Mouse (Mus musculus): Measurements from ENCODE around the gene Sumf1. TPM values are rescaled to one million over a fixed set of nuclear protein-coding genes. Genes with fewer than 3 reads are reported as not detected.

Gene Sumf1
- total RNA-seq, 2 experiments from 2014 or later, result 12.8 to 21.8 TPM

DNA sequence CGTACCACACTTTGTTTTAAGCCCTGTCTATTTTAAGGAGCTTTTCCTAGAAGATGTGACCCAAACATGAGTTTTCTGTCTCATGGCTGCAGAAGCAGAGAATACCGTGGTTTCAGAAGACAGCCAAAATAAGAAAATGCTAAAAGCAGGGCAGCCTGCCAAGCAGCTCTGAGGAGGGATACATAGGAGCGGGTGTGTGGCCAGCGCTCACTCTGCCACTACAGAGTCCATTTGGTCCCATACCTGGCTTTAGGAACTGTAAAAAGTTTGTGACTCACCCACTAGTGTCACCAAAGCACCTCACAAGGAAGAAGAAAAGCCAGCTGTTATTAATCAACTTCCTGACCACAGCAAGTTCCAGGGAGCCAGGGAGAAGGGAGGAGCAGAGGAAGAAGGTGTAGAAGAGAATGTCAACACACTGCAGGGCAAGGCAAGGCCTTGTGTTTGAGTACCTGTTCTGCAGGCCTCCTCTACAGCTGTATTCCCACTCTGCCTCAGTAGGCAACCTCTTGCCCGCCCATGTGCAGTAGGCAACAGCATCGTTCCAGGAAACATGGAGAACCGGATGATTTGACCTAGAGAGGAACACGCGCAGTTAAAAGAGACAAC lies 32.6 kb downstream of the Sumf1 start:
- no peak for ATAC-seq (replicated peaks; ENCODE audit: poor library complexity)

DNA sequence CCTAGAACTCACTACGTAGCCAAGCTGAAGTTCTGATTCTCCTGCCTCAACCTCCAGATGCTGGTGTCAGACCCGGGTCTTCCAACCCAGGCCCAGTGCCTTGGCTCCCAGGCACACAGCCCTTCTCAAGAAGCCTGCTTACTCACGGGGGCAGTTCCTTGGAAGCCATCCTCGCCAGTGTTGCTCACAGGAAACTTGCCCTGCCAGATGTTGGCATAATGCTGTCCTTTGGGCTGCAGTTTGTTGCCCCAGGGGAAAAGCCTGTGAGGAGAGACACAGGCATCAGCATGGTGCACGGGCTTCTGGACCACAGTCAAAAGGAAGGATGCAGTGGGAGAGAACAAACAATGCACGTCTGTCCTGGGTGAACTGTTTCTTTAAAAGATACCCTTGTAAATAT lies 33.3 kb downstream of the Sumf1 start:
- no peak for ATAC-seq (replicated peaks; ENCODE audit: poor library complexity)

DNA sequence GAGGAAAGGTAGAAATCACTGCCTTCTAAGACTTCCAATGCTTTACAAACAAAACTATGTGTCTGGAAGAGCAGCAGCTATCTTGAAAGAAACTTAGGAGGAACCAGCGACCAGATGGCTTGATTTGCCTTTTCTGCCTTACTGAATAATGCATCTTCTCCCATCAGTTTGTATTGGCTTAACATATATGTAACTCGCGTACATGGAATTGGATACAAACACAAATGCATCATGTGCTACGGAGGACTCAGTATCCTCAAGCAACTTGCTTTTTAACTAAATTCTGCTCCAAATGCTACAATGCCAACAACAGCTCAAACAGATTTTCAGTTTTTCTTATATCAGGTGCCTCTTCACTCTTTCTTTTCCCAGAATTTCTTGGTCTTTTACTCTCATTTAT lies 36.1 kb downstream of the Sumf1 start:
- no peak for ATAC-seq (replicated peaks; ENCODE audit: poor library complexity)

DNA sequence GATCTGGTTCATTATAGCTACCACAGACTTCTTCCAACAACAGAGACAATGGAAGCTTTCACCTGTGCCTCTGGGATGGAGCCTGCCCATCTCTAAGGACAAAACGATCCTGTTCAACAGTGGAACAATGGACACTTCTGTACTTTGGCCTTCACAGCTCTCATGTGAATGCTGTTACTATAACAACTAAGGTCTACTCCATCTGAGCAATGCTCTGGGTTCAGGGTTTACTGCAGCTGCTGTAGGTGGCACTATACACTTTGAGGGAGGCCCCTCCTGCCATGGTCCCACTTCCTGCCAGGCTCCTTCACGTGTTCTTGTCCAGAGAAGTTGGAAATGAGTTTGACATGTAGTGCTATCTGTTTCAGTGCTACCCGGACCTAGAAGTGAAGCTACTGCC lies 36.9 kb downstream of the Sumf1 start:
- no peak for ATAC-seq (replicated peaks; ENCODE audit: poor library complexity)

DNA sequence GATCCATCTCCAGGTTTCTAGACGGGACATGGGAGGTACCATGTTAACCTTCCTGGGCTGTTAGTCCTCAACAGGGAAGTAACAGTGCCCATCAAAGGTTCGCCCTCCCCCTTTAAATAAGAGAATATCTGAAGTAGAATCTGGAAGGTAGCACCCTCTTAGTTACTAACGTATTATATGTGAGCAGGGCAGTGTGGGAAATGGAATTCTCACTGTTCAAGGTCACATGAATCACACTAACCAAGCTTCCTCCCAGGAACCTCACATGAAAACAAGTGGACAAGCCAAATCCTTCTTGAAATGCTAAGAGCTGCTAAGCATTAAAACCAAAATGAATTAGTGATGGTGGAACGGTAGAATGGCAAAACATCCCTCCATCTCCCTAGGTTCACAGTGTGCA lies 38.7 kb downstream of the Sumf1 start:
- ATAC-seq (replicated peaks; ENCODE audit: poor library complexity), result no peak

DNA sequence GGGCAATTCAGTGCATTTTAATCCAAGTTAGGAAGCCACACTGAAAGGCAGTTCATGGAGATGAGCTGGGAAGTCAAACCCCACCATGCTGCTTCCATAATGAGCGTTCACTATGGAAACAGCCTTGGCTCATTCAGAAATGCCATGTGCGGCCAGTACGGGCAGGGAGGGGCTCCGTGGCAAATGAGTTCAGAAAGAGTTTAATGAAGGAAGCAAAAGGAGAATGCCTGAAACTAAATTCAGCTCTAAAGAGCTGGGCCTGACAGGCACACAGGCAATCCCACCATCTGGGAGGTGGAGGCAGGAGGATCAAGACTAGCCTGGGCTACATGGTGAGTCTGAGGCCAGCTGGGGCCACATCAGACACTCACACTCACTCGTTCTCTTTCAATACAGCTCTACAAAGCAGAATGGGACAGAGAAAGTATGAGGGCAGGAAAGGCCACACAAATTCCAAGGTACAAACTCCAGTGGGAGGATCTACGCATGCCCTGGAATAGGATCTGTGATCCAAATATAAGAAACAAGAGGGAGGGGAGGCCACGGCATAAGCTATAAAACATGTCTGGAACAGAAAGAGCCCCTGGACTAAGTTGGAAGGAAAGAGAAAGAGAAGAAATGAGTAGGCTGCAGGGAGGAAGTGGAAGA lies 39.3 kb downstream of the Sumf1 start:
- no peak for ATAC-seq (replicated peaks; ENCODE audit: poor library complexity)

DNA sequence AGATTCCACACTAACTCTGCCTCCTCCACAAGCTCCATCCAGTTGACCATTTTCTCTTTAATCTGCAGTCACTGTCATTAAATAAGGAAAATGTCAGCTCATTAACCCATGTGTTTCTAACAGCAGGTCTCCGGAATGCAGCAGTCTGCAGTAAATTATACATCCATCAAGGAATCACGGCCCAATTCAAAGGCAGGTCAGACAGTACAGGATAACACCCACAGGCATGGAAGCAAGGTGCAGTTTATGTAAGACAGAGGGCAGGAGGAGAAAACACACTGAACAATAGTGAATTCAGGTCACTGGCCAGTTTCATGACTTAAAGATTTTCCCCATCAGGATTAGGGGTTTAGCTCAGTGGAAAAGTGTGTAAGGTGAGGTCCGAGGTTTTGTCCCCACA lies 40.1 kb downstream of the Sumf1 start:
- ATAC-seq (replicated peaks; ENCODE audit: poor library complexity), result no peak

DNA sequence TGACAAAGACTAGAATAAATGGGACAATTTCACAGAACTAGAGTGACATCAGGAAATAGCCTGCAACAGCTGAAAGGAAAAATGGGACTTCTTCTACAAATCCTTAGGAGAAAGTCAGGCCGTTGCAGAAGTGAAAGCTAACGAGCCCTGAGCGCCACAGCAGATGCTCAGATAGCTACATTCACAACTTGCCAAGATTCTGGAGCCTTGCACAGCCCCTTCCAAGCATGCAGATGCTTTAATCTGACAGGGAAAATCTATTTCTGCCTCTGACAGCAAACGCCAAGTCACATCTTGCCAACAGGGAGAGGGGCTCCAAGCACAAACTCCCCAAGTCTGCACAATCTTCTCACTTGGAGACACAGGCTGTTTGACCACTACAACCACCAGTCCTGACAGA lies 42.6 kb downstream of the Sumf1 start:
- ATAC-seq (replicated peaks; ENCODE audit: poor library complexity), result no peak

DNA sequence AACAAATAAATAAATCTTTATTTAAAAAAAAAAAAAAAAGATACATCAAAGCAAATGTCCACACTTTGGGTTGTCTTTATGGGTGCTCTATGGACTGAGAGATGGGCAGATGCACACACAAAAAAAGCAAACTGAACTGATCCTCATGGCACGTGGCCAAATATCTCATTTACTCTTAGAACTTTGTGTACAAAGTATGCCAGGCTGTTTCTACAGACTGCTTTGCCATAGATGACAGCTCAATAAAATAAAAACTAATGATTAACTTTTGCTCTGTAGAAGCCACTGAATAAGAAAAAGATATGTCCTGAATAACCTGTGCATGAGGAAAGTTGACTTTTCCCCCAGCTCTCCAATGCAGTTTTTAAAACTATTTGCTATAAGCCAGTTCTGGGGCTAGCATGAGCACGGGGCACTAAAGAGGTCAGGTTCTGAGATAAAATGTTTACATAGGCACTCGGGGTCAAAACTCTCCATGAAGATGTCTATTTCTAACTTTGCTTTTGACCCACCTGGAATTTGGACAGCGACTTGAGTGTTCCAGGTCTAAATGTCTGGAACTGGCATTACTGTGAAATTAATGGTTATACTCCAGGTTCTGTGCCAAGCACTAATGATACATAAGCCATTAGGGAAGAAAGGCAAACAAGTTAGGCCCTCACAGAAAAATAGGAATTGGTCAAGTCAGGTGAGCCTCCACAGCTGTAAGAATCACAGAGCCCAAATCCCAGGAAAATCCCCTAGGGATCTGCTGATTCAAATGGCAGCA lies 44.5 kb downstream of the Sumf1 start:
- ATAC-seq (replicated peaks; ENCODE audit: poor library complexity), result no peak

DNA sequence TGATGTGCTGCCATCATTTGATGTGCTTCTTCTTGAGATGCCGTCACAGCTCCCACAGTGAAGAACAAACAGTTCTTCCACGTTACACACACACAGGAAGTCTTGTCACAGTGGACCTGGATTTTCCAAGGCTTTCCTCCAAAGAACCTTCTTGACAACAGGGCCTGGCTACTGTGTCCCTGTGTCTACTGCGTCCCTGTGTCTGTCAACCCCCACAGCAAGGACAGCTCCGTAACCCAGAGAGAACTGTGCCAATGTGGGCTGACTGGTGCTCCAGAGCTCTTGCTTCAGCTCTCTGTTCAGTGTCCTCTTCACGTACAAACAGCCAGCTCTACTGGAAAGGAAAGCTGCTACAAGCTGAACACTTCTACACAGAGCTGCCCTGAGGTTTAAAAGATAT lies 48.4 kb downstream of the Sumf1 start:
- no peak for ATAC-seq (replicated peaks; ENCODE audit: poor library complexity)

DNA sequence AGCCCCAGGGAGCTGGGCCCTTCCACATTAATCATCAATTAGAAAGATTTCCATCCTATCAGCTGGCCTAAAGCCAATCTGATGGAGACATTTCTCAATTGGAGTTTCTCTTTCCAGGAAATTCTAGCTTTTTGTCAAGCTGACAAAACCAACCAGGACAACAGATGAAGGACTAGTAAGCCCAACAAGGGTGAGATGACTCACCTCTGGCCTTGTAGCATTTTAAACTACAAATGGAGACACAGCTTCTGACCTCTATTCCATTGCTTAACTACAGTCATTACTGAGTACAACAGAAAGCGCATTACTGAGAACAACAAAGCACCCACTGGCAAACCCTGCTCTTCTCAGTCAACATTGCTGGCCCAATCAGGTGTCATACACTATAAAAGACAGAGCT lies 49.1 kb downstream of the Sumf1 start:
- no peak for ATAC-seq (replicated peaks; ENCODE audit: poor library complexity)

DNA sequence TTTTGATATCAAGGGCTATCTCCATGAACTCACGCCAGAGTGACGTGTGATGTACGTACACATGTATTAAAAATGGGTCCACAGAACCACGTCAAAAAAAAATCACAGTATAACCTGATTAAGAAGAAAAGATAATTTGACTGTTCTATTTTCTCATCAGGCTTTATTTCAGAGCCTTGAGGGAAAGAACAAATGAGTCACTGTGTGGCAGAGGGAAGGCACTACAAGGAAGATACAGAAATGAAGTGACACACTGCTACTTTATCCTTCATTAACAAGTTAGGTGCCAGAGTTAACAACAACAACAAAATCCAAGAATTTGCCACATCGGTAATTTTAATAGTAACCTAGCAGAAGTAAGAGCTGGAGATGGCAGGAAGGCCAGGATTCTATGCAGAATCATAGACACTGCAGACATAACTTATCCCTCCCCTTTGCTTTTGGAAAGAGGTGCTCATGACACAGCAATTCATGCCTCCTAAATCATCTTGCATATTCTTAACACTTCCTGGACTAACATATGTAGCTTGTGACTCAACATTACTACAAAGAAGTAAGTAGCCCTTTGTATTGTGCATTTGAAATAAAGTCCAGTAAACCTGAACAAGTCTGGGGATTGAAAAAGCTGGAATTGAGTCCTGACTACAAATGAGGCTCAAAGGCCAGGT lies 53.0 kb downstream of the Sumf1 start:
- ATAC-seq (replicated peaks; ENCODE audit: poor library complexity), result no peak

DNA sequence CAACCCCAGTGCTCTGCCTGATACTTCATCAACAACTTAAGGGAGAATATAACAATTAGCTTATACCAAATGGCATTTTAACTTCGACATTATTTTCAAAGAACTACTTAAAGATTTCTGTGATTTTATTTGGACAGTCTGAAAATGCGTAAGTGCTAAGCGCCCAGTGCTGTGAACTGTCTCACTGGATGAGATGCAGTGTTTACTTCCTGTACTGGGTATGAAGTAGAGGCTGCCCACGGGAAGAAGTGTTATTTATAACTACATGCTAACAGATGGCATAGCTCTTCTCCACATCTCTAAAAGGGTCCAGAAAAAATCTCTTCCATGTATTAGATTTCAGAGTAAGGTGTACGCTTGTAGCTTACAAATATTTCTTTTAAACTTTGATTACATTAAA lies 54.7 kb downstream of the Sumf1 start:
- ATAC-seq (replicated peaks; ENCODE audit: poor library complexity), result no peak

DNA sequence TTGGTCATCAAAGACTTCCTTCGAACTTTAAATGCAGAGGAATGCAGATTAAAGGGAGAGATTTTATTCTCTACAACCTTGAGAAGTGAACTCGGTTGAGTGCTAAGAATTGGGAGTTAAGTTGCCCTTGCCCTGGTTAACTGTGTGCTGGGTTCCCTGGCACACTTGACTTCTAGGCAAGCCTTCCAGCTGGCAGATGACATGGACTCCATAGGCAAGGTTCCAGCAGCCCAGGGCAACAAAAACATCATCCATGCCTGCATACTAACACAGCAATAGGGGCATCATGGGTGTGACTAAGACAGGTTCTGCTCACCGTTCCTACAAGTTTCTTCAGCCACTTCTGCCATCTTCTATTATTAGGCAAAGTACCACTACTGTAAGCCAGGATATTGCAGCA lies 58.8 kb downstream of the Sumf1 start:
- no peak for ATAC-seq (replicated peaks; ENCODE audit: poor library complexity)

DNA sequence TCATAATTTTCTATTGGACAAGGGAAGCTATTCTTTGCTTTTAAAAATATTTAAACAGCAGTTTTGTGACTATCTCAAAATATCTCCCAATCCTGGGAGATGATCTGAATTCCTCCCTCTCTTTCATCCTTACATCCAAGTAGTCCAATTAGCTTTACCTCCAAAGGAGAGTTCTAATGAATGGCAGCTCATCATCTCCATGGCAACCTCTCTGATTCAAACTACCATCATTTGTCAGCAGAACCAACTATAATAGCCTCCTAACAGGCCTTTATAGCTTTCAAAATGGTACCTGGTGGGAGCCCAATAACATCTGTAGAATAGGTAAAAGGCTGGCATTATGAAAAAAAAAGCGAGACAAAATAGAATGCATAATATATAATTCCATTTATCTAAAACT lies 59.9 kb downstream of the Sumf1 start:
- ATAC-seq (replicated peaks; ENCODE audit: poor library complexity), result no peak

DNA sequence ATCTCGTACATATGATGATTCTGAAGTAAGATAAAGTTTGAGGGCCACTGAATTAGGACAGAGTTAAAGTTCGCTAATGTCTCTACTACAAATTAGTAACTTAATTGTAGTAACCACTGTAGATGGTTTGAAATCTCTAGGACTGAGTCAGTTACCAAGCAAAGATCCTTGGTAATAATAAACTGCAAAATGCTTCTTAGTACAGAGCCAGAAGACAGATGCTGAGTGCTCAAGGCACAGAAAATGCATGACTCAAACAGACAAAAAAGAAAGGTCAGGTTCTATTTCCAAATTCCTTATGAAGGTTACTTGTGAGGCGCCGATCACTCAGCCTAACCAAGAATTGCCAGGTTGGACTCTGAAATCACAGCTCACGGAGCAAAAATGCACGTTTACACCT lies 67.5 kb downstream of the Sumf1 start:
- ATAC-seq (replicated peaks; ENCODE audit: poor library complexity), result no peak

DNA sequence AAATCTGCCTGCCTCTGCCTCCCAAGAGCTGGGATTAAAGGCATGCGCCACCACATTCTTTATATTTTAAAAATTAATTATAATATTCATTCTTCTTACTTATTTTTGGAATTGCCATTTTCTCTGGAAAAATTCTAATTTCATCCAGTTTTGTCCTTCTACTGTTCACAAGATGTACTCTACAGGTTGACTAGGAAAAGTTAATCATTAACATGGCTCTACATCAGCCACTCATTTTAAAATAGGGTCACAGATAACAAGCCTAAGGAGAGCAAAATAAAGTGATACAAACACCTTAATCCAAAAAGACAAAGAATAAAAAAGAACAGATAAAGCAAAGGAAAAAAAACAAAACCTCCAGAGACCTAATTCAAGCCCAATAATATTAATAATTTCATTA lies 70.4 kb downstream of the Sumf1 start:
- no peak for ATAC-seq (replicated peaks; ENCODE audit: poor library complexity)

DNA sequence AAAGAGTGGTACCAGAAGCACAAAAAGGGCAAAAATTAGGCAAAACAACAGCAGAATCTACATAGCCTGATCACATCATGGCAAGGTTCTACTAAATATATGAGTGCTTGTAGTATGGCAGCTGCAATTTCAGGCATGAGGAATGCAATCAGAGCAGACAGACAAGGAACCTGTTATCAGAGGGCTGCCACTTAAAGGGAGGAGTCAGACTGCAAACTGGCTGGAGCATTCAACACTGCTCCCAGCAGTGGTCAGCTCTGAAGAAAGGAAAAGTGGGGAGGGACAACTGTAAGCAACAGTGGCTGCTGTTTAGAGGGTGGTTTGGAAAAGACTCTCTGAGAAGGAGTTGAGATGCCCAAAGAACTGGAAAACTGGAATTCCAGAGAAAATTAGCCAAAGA lies 73.7 kb downstream of the Sumf1 start:
- peak; percentile 46; the same call in 1 of the 2 replicates for ATAC-seq (replicated peaks; ENCODE audit: poor library complexity)

DNA sequence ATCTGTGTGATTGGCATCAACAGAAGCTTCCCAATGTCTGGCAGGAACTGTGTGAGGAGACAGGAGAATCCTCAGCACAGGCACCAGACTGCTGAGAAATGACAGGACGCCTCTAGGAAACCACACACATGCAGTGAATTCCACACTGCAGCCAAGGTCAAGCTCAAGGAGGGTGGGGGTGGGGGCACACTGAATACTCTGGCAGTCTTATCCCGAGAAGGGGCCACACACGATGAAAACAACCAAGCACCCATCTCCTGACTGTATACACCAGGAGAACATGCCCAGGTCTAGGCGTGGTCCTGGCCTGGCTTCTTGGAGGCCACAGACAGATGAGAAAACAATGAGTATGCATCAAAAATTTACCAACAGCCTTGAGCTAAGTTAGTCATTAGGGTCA lies 75.0 kb downstream of the Sumf1 start:
- no peak for ATAC-seq (replicated peaks; ENCODE audit: poor library complexity)

DNA sequence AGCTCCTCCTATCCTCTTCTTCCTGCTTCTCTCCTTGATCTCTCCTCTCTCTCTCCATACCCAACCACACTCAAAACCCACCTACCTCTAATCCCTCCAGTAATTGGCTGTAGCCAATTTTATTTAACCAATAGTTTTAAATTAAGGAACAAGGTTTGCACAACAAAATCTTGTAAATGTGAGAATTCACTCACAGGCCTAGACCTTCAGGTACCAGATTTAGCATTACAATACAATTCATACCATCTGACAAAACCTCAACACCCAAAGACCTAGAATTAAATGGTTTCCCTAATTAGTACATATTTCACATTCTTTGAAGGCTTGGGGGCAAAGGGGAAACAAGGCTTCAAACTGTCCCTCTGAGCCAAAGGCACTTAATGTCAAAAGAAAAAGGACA lies 78.0 kb downstream of the Sumf1 start:
- ATAC-seq (replicated peaks; ENCODE audit: poor library complexity), result no peak

DNA sequence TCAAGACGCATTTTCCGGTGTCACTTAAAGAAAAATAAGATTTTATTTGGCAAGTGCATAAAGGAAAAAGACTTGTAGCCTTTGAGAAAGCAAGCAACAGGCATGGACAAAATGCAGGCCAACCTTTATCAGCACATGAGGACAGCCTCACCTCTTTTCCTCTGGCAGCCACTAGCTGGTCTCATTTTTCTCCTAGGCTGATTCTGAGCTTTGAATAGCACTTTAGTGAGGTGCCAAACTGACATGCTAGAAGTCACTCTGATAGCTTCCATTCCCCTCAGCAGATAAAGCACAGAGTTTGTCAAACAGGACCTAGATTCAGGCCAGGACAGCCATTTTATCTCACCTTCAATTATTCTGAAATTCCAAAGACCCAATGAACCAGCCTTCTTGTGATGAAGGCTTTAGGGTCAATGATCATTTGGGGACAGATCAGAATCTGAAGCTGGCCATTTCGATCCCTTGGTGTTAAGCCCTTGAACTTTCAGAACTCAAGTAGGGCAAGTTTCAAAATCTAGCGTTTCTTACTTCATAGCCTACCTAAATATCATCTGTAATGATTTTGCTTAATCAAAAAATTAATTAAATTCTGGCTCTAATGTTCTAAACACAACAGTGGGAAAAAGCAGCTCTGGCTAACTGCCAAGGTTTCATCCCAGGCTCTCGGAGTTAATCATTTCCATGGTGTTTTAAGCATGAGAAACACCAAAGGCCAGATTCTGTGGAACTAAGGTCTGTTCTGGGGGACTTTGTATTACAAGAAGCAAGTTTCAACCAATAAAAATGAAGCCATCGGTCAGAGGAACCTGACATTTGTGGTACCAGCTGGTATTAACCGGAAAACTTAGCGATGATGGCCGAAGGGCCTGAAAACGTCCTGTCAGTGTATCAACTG lies 83.2 kb downstream of the Sumf1 start:
- no peak for ATAC-seq (replicated peaks; ENCODE audit: poor library complexity)
